Mouse (Mus musculus): Measurements from ENCODE around the gene Uhrf1bp1.

GRCm38 (mm10) chr17:27807542-27808078, 48.6 kb upstream of the Uhrf1bp1 start:
- TF ChIP-seq CTCF (IDR thresholded peaks at IDR 0.05; ENCODE audit: control insufficient read depth, insufficient read depth, insufficient replicate concordance, low read depth, low read length) (no peak), POLR2A (IDR thresholded peaks at IDR 0.05; ENCODE audit: control insufficient read depth, low read depth, low read length) (no peak)

Data from testis, adult 2 months (tissue).